Mouse (Mus musculus): Measurements from ENCODE around the gene Enkd1. TPM values are rescaled to one million over a fixed set of nuclear protein-coding genes. Genes with fewer than 3 reads are reported as not detected.
A peak's percentile ranks its signal among the peaks of the same experiment; 100 is the strongest.

Enkd1 gene
- polyA plus RNA-seq, 1 experiment from 2014 or later, result 33.9 TPM

DNA sequence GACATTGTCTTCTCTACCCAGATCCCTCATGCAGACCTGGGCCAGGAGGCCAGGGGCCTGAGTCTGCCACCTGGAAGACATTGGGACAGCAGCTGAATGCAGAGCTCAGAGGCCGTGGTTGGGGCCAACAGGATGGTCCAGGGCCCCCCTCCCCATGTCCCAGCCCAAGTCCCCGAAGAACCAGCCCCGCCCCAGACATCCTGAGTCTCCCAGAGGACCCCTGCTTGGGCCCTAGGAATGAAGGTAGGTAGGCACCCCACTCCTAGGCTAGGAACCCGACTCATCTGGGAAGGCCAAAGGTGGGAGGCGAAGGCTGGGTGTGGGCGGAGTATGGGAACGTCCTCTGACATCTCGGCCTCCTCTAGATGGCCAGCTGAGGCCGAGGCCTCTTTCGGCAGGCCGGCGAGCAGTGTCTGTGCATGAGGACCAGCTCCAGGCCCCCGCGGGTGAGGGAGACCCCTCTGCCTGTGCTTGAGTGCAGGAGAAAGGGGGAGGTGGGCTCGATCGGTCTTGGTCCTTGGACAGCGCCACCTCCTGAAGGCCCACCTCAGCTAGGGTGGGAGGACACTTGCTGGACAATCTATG, 10.7 kb downstream of the Enkd1 start:
- Histone ChIP-seq H3K27ac (ENCODE audit: low read depth, low read length) (no peak overlapping the region), H3K27me3 (ENCODE audit: control insufficient read depth, insufficient read depth, low read length) (peaks cover 2% of the 10 kb centered on the region; the same call in 1 of the 2 replicates), H3K4me2 (no peak overlapping the region), H3K9me3 (ENCODE audit: control insufficient read depth, low read length) (peaks cover 5% of the 10 kb centered on the region; the same call in 1 of the 2 replicates), H3K4me3 (ENCODE audit: low read depth, low read length) (no peak overlapping the region), H3K4me1 (ENCODE audit: control insufficient read depth, insufficient read depth, low read length) (peaks cover 27% of the 10 kb centered on the region), H3K9ac (ENCODE audit: low read length) (no peak overlapping the region), H3K36me3 (ENCODE audit: control insufficient read depth, insufficient read depth, low read length) (peaks cover 5% of the 10 kb centered on the region; the same call in 1 of the 2 replicates)
- DNase-seq (ENCODE audit: low spot score, missing footprints) (no peak), ATAC-seq (ENCODE audit: low FRiP score) (no peak)
- WGBS, result 89% methylated on average over 17 of the region's 17 CpGs

DNA sequence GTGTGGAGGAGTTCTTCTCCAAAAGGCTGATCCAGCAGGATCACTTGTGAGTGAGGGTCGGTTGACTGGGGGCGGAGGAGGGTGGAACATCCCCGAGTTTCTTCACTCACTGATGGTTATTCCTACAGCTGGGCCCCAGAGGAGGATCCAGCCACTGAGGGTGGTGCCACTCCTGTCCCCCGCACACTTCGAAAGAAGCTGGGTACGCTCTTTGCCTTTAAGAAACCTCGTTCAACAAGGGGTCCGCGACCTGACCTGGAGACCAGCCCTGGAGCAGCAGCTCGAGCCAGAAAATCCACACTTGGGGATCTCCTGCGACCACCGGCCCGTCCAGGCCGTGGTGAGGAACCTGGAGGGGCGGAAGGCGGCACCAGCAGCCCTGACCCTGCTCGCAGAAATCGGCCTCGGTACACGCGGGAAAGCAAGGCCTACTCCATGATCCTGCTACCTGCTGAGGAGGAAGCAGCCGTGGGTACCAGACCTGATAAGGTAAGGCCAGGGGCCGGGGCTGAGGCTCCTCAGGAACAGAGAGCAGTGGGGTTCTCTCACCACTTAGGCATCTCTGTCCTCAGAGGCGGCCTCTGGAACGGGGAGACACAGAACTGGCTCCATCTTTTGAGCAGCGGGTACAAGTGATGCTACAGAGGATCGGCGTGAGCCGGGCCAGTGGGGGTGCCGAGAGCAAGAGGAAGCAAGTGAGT, 12.8 kb downstream of the Enkd1 start:
- H3K36me3 ChIP-seq (ENCODE audit: control insufficient read depth, insufficient read depth, low read length), result peaks cover 5% of the 10 kb centered on the region; the same call in 1 of the 2 replicates
- H3K9me3 ChIP-seq (ENCODE audit: control insufficient read depth, low read length), result peaks cover 5% of the 10 kb centered on the region; the same call in 1 of the 2 replicates
- no peak for DNase-seq (ENCODE audit: low spot score, missing footprints)
- WGBS, result 78% methylated on average over 30 of the region's 30 CpGs
- peaks cover 2% of the 10 kb centered on the region; the same call in 1 of the 2 replicates for H3K27me3 ChIP-seq (ENCODE audit: control insufficient read depth, insufficient read depth, low read length)
- no peak overlapping the region for H3K9ac ChIP-seq (ENCODE audit: low read length)
- H3K27ac ChIP-seq (ENCODE audit: low read depth, low read length), result no peak overlapping the region
- peak overlapping the region; percentile 46; the same call in 1 of the 2 replicates for H3K4me3 ChIP-seq (ENCODE audit: low read depth, low read length)
- H3K4me2 ChIP-seq, result peak overlapping the region; percentile 80; the same call in 1 of the 2 replicates
- peaks cover 18% of the 10 kb centered on the region for H3K4me1 ChIP-seq (ENCODE audit: control insufficient read depth, insufficient read depth, low read length)
- ATAC-seq (ENCODE audit: low FRiP score), result no peak

DNA sequence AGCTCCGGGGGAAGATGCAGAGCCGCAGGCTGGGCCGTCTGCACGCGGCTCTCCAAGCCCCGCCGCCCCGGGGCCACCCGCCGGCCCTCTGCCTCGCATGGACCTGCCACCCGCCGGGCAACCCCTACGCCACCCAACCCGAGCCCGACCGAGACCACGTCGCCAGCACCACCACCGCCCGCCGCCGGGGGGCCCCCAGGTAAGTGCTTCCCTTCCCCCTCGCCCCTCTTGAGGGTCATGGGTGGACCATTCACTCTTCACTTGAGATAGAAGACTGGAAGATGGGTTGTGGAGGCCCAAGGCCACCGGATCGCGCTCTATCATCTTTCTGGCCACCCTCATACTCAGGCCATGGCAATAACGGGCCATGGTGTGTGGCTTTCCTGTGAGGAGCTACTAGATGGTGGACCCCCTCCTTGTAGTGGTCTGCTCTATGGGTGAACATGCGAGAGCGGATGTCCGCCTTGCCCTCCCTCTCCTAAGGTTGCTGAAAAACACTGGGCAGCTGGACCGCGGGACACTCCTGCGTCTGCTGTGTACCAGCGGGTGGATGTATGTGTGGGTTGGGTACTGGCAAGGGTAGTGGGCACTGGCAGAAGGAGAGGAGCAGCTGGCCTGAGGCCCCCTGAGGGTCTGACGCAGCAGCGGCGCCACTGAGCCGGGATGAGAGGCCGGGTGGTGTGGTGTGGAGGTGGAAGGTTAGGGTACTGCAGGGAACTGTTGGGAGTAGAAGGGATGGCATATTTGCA, 13.8 kb downstream of the Enkd1 start:
- peak; percentile 60 for ATAC-seq (ENCODE audit: low FRiP score)
- Histone ChIP-seq H3K4me1 (ENCODE audit: control insufficient read depth, insufficient read depth, low read length) (peaks cover 11% of the 10 kb centered on the region), H3K4me2 (peak overlapping the region; percentile 80), H3K27me3 (ENCODE audit: control insufficient read depth, insufficient read depth, low read length) (peaks cover 2% of the 10 kb centered on the region), H3K27ac (ENCODE audit: low read depth, low read length) (peak overlapping the region; percentile 51), H3K9me3 (ENCODE audit: control insufficient read depth, low read length) (peaks cover 5% of the 10 kb centered on the region; the same call in 1 of the 2 replicates), H3K4me3 (ENCODE audit: low read depth, low read length) (peak overlapping the region; percentile 46), H3K9ac (ENCODE audit: low read length) (peak overlapping the region; percentile 60), H3K36me3 (ENCODE audit: control insufficient read depth, insufficient read depth, low read length) (peaks cover 5% of the 10 kb centered on the region; the same call in 1 of the 2 replicates)
- WGBS, result 7% methylated on average over 40 of the region's 40 CpGs
- peak; percentile 89 for DNase-seq (ENCODE audit: low spot score, missing footprints)

GRCm38 (mm10) chr8:105693648-105694047, 14.4 kb downstream of the Enkd1 start:
- H3K4me3 ChIP-seq (ENCODE audit: low read depth, low read length), result peak overlapping the region; percentile 46
- WGBS, result 4% methylated on average over 30 of the region's 30 CpGs
- peak; percentile 71 for ATAC-seq (ENCODE audit: low FRiP score)
- H3K4me1 ChIP-seq (ENCODE audit: control insufficient read depth, insufficient read depth, low read length), result peaks cover 11% of the 10 kb centered on the region
- DNase-seq (ENCODE audit: low spot score, missing footprints), result peak; percentile 96
- peak overlapping the region; percentile 51 for H3K27ac ChIP-seq (ENCODE audit: low read depth, low read length)
- H3K27me3 ChIP-seq (ENCODE audit: control insufficient read depth, insufficient read depth, low read length), result peaks cover 2% of the 10 kb centered on the region
- peak overlapping the region; percentile 80 for H3K4me2 ChIP-seq
- peaks cover 5% of the 10 kb centered on the region; the same call in 1 of the 2 replicates for H3K36me3 ChIP-seq (ENCODE audit: control insufficient read depth, insufficient read depth, low read length)
- H3K9me3 ChIP-seq (ENCODE audit: control insufficient read depth, low read length), result peaks cover 5% of the 10 kb centered on the region; the same call in 1 of the 2 replicates
- H3K9ac ChIP-seq (ENCODE audit: low read length), result peak overlapping the region; percentile 60

DNA sequence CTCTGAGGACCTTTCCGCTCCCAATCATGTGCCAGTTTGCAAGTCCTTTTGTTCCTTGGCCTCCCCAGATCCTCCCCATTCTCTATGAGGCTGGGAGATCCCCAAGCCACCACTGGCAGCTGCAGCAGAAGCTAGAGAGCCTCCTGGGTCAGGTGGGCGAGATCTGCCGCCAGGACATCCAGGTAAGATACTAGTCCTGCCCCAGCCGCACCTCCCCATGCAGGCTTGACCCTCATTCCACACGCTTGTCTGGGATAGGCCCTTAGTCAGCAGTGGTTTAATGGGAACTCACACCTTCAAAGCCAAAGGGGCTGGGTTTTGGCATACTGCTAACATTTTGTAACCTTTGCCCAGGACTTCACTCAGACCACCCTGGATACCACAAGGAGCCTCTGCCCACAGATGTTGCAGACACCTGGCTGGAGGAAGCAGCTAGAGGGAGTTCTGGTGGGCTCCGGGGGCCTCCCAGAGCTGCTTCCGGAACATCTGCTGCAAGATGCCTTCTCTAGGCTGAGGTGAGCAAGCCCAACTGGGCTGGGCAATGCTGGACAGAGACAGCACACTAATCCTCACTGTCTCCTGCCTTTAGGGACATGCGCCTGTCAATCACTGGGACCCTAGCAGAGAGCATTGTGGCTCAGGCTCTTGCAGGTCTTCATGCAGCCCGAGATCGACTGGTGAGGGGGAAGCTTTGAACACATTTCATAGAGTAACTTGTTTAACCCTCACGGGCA, 15.4 kb downstream of the Enkd1 start:
- Histone ChIP-seq H3K4me2 (no peak overlapping the region), H3K9ac (ENCODE audit: low read length) (no peak overlapping the region), H3K4me3 (ENCODE audit: low read depth, low read length) (no peak overlapping the region), H3K27me3 (ENCODE audit: control insufficient read depth, insufficient read depth, low read length) (peaks cover 2% of the 10 kb centered on the region), H3K27ac (ENCODE audit: low read depth, low read length) (no peak overlapping the region), H3K9me3 (ENCODE audit: control insufficient read depth, low read length) (peaks cover 5% of the 10 kb centered on the region; the same call in 1 of the 2 replicates), H3K36me3 (ENCODE audit: control insufficient read depth, insufficient read depth, low read length) (peaks cover 5% of the 10 kb centered on the region; the same call in 1 of the 2 replicates), H3K4me1 (ENCODE audit: control insufficient read depth, insufficient read depth, low read length) (peaks cover 11% of the 10 kb centered on the region)
- ATAC-seq (ENCODE audit: low FRiP score) (no peak), DNase-seq (ENCODE audit: low spot score, missing footprints) (no peak)
- 88% methylated on average over 11 of the region's 11 CpGs for WGBS

GRCm38 (mm10) chr8:105690978-105691377, 17.0 kb downstream of the Enkd1 start:
- no peak overlapping the region for H3K4me2 ChIP-seq
- 85% methylated on average over 14 of the region's 14 CpGs for WGBS
- H3K27ac ChIP-seq (ENCODE audit: low read depth, low read length), result no peak overlapping the region
- no peak overlapping the region for H3K9ac ChIP-seq (ENCODE audit: low read length)
- ATAC-seq (ENCODE audit: low FRiP score) (no peak), DNase-seq (ENCODE audit: low spot score, missing footprints) (no peak)
- H3K4me1 ChIP-seq (ENCODE audit: control insufficient read depth, insufficient read depth, low read length), result peaks cover 11% of the 10 kb centered on the region
- no peak overlapping the region for H3K4me3 ChIP-seq (ENCODE audit: low read depth, low read length)
- peaks cover 5% of the 10 kb centered on the region; the same call in 1 of the 2 replicates for H3K9me3 ChIP-seq (ENCODE audit: control insufficient read depth, low read length)
- no peaks in the 10 kb centered on the region for H3K36me3 ChIP-seq (ENCODE audit: control insufficient read depth, insufficient read depth, low read length)
- H3K27me3 ChIP-seq (ENCODE audit: control insufficient read depth, insufficient read depth, low read length), result peaks cover 2% of the 10 kb centered on the region

DNA sequence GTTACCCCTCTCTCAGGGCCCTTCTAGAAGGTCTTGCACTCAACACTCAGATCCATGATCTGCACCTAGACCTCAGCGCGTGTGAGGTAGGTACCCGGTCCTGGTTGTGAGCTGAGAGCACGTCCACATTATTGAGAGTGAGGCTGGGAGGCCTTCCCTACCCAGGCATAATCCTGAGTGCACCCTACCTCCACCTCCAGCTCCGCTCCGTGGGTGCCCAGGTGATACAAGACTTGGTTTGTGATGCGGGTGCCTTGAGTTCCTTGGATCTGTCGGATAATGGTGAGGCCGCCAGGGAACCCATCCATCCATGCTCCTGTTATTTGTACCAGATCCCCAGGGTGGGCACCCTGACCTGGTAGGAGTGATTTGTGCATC, 18.0 kb downstream of the Enkd1 start:
- Histone ChIP-seq H3K9ac (ENCODE audit: low read length) (no peak overlapping the region), H3K4me1 (ENCODE audit: control insufficient read depth, insufficient read depth, low read length) (peaks cover 11% of the 10 kb centered on the region), H3K4me3 (ENCODE audit: low read depth, low read length) (no peak overlapping the region), H3K9me3 (ENCODE audit: control insufficient read depth, low read length) (peaks cover 5% of the 10 kb centered on the region; the same call in 1 of the 2 replicates), H3K36me3 (ENCODE audit: control insufficient read depth, insufficient read depth, low read length) (no peaks in the 10 kb centered on the region), H3K4me2 (no peak overlapping the region), H3K27me3 (ENCODE audit: control insufficient read depth, insufficient read depth, low read length) (peaks cover 2% of the 10 kb centered on the region), H3K27ac (ENCODE audit: low read depth, low read length) (no peak overlapping the region)
- 90% methylated on average over 9 of the region's 9 CpGs for WGBS
- ATAC-seq (ENCODE audit: low FRiP score) (no peak), DNase-seq (ENCODE audit: low spot score, missing footprints) (no peak)

DNA sequence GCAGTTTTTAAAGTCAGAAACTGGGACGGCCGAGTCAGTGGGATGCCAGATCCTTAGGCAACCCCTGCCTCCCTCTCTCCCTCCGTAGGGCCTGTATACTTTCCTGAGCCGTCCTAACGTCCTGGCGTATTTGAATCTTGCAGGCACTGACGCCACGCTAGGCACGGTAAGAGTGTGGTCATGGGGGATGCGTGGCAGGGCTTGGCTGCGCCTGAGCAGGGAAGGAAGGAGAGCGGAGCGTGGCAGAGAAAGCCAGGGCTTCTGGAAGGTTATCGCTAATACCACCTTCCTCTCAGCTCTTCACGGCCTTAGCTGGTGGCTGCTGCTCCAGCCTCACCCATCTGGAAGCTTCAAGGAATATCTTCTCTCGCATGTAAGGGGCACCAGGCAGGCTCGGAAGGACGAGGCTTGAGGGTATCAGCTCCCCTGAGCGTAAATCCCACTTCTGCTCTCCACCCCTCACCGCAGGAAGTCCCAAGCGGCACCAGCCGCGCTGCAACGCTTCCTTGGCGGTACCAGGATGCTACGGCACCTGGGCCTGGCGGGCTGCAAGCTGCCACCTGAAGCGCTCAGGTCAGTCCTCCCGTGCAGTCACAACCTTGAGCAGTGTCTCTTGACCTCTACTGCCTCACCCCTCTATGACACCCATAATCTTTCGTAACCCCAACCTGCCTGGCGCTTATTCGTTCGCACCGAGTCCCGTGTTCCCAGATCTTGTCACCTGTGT, 18.6 kb downstream of the Enkd1 start:
- H3K9ac ChIP-seq (ENCODE audit: low read length), result no peak overlapping the region
- H3K4me3 ChIP-seq (ENCODE audit: low read depth, low read length), result no peak overlapping the region
- ATAC-seq (ENCODE audit: low FRiP score), result no peak
- 61% methylated on average over 34 of the region's 35 CpGs for WGBS
- DNase-seq (ENCODE audit: low spot score, missing footprints), result no peak
- peaks cover under 1% of the 10 kb centered on the region for H3K27me3 ChIP-seq (ENCODE audit: control insufficient read depth, insufficient read depth, low read length)
- peaks cover 8% of the 10 kb centered on the region for H3K4me1 ChIP-seq (ENCODE audit: control insufficient read depth, insufficient read depth, low read length)
- H3K9me3 ChIP-seq (ENCODE audit: control insufficient read depth, low read length), result peaks cover 5% of the 10 kb centered on the region; the same call in 1 of the 2 replicates
- H3K36me3 ChIP-seq (ENCODE audit: control insufficient read depth, insufficient read depth, low read length), result no peaks in the 10 kb centered on the region
- H3K4me2 ChIP-seq, result no peak overlapping the region
- H3K27ac ChIP-seq (ENCODE audit: low read depth, low read length), result no peak overlapping the region

Data from midbrain, embryonic 11.5 days (tissue).